Mouse (Mus musculus) limb, embryonic 13.5 days (tissue): Measurements from ENCODE around the gene Gng12. TPM values are rescaled to one million over a fixed set of nuclear protein-coding genes. Genes with fewer than 3 reads are reported as not detected.

Experiments
- ATAC-seq: fragments of 200-750 bp; cut with Nextera tagmentation; 2 replicates; pipeline ENCODE4 v1.8.0; 2017; ENCODE audit warnings: low read depth, moderate number of reproducible peaks, moderate TSS enrichment; ENCODE audit not compliant: low FRiP score
- H3K27ac ChIP-seq: fragments of 300-500 bp; sonication (generic); 2 replicates; pipeline ENCODE4 v1.5.1; 2015; ENCODE audit warnings: inconsistent platforms, mild to moderate bottlenecking, moderate library complexity
- H3K27me3 ChIP-seq: fragments of 300-500 bp; sonication (generic); 2 replicates; pipeline ENCODE4 v1.6.1; 2015; ENCODE audit warnings: mild to moderate bottlenecking, inconsistent platforms
- H3K36me3 ChIP-seq: fragments of 300-500 bp; sonication (generic); 2 replicates; pipeline ENCODE4 v1.6.1; 2015; ENCODE audit warnings: inconsistent platforms, mild to moderate bottlenecking, moderate library complexity
- H3K4me1 ChIP-seq: fragments of 300-500 bp; sonication (generic); 2 replicates; pipeline ENCODE4 v1.6.1; 2015; ENCODE audit warnings: inconsistent platforms
- H3K4me2 ChIP-seq: fragments of 300-500 bp; sonication (generic); replicated peaks from 2 replicates; pipeline ENCODE4 v1.6.1; 2015; ENCODE audit warnings: inconsistent platforms, mild to moderate bottlenecking, moderate library complexity
- H3K4me3 ChIP-seq: fragments of 300-500 bp; sonication (generic); 2 replicates; pipeline ENCODE4 v1.5.1; 2015; ENCODE audit warnings: moderate library complexity, mild to moderate bottlenecking, inconsistent platforms
- H3K9ac ChIP-seq: fragments of 300-500 bp; sonication (generic); 2 replicates; pipeline ENCODE4 v1.6.1; 2015; ENCODE audit warnings: mild to moderate bottlenecking, inconsistent platforms
- H3K9me3 ChIP-seq: fragments of 300-500 bp; sonication (generic); 2 replicates; pipeline ENCODE4 v1.6.1; 2016; ENCODE audit warnings: inconsistent platforms
- WGBS: fragments of 180-500 bp; shearing (Covaris S2); methylation state at CpG from one replicate; pipeline ENCODE4 v1.1.7; 2015; 5-methylcytosine and 5-hydroxymethylcytosine counted together
- polyA plus RNA-seq: library from polyadenylated mRNA; unstranded; fragments of >200 nt; fragmentation: Nextera tagmentation; extraction: Ambion mirVana; gene quantifications from 2 replicates; pipeline ENCODE4 v1.2.1, GENCODE M21; 2015

The Gng12 gene
- polyA plus RNA-seq, 1 experiment from 2014 or later, result 58.5 TPM

DNA sequence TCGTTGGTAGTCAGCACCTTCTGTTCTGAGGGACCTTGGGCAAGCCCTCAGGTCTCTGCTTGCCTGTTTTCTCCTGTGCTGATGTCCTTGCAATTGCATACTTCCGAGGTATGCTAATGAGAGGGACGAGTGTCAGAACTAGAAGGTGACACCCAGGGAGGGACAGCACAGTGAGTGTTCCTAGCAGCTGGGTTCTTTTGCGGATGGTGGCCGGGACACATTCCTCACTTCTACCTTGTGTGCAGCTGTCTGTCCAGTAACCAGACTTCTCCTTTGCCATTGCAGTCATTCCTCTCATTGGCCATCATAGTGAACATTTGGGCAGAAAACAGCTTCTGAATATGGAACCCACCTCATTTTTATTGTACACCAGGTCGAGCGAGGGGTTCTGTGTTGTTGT lies 89.3 kb downstream of the Gng12 start:
- Histone ChIP-seq H3K9ac (no peak overlapping the region), H3K36me3 (no peaks in the 10 kb centered on the region), H3K4me1 (peaks cover 10% of the 10 kb centered on the region), H3K9me3 (no peaks in the 10 kb centered on the region), H3K4me3 (no peak overlapping the region), H3K27ac (no peak overlapping the region), H3K27me3 (no peaks in the 10 kb centered on the region), H3K4me2 (no peak overlapping the region)
- 62% methylated on average over 7 of the region's 7 CpGs for WGBS
- no peak; the same call in 1 of the 2 replicates for ATAC-seq

DNA sequence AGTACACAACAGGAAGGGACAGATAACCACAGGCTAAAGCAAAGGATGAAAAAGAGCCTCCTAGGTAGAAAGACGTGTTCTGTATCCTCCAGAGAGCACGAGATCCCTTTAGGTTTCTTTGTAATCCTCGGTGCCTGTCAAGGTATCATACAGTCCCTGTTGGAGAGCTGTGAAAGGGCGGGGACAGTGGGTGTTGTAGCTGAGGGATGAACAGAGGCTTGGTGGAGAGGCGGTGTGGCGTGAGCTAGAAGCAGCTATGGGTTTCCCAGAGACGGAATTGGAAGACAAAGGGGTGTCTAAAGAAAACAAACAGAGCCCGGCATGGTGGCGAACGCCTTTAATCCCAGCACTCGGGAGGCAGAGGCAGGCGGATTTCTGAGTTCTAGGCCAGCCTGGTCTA lies 89.9 kb downstream of the Gng12 start:
- Histone ChIP-seq H3K4me3 (no peak overlapping the region), H3K4me1 (peaks cover 10% of the 10 kb centered on the region), H3K27me3 (no peaks in the 10 kb centered on the region), H3K9me3 (no peaks in the 10 kb centered on the region), H3K9ac (no peak overlapping the region), H3K4me2 (no peak overlapping the region), H3K36me3 (no peaks in the 10 kb centered on the region), H3K27ac (no peak overlapping the region)
- no peak for ATAC-seq
- WGBS, result 87% methylated on average over 12 of the region's 12 CpGs

DNA sequence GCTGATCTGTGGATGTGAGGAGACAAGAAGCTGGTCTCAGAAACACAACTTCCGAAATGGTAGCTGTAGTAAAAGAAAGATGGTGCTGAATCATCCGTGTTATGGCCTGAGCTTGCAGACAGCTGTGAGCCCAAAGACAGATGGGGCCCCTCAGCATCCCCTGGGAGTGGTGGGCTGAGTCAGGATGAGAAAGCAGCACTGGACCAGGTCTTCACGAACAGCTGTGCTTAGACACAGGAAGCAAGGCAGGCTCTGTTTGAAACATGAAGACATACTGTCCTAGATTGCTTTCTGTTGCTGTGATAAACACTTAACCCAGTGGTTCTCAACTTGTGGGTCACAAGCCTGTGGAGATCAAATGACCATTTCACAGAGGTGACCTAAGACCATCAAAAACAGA lies 91.4 kb downstream of the Gng12 start:
- no peak for ATAC-seq
- Histone ChIP-seq H3K9ac (no peak overlapping the region), H3K4me3 (no peak overlapping the region), H3K4me1 (peaks cover 10% of the 10 kb centered on the region), H3K36me3 (no peaks in the 10 kb centered on the region), H3K4me2 (no peak overlapping the region), H3K9me3 (no peaks in the 10 kb centered on the region), H3K27me3 (no peaks in the 10 kb centered on the region), H3K27ac (no peak overlapping the region)
- WGBS, result 62% methylated on average over 3 of the region's 3 CpGs

DNA sequence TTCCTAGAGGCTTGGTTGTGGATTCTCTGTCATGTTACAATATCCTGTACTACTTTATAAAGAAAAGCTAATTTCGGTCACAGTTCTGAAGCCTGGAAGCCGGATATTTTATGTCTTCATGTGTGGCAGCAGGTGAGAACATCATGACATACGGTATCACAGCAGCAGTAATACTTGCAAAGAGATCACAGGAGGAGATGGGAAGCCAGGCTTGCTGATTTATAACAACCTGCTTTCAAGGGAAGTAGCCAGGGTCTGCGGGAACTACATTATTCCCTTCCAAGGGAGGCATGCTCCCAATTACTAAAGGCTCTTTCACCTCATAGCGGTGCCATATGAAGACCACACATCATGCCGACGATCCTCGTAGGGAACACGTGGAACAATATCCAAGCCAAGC lies 92.2 kb downstream of the Gng12 start:
- H3K4me3 ChIP-seq, result no peak overlapping the region
- WGBS, result 38% methylated on average over 9 of the region's 9 CpGs
- ATAC-seq, result no peak

DNA sequence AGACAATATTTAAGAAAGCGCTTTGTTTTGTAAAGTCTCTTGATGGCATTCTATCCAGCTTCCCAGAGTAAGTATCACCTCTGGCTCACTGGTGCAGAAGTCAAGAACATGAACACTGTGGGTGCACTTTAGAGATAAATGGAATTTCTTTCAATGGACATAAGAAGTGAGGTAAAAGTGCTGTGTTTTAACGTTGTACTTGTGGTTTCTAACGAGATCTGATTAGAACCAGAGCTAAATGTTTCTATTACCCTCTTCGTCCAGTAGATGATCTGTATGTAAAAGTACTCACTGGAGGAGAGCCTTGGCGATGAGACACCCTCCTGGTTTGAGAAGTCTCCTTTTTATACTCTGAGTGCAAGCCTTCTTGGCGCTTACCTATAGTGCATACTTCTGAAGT lies 92.8 kb downstream of the Gng12 start:
- WGBS, result 68% methylated on average over 6 of the region's 6 CpGs
- ATAC-seq, result no peak
- no peak overlapping the region for H3K4me2 ChIP-seq

More for the DNA sequence above, 92.2 kb downstream of the Gng12 start:
- Histone ChIP-seq H3K4me1 (peaks cover 10% of the 10 kb centered on the region), H3K9ac (no peak overlapping the region), H3K27ac (no peak overlapping the region), H3K4me2 (no peak overlapping the region), H3K36me3 (no peaks in the 10 kb centered on the region), H3K27me3 (no peaks in the 10 kb centered on the region), H3K9me3 (no peaks in the 10 kb centered on the region)

DNA sequence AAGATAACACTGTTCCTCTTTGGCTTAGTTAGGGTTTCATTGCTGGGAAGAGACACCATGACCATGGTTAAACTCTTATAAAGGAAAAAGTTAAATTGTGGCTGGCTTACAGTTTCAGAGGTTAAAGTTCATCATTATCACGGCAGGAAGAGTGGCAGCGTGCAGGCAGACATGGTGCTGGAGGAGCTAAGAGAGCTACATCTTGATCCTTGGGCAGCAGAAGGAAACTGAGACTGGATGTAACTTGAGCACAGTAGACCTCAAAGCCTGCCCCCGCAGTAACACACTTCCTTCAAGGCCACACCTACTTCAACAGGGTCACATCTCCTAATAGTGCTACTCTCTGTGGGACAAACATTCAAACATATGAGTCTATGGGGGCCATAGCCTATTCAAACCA lies 93.3 kb downstream of the Gng12 start:
- Histone ChIP-seq H3K4me3 (no peak overlapping the region), H3K4me2 (no peak overlapping the region), H3K9me3 (no peaks in the 10 kb centered on the region), H3K27ac (no peak overlapping the region), H3K27me3 (no peaks in the 10 kb centered on the region), H3K4me1 (peaks cover 10% of the 10 kb centered on the region), H3K9ac (no peak overlapping the region), H3K36me3 (no peaks in the 10 kb centered on the region)
- 49% methylated on average over 3 of the region's 3 CpGs for WGBS
- no peak for ATAC-seq

More for the DNA sequence above, 92.8 kb downstream of the Gng12 start:
- Histone ChIP-seq H3K4me1 (peaks cover 10% of the 10 kb centered on the region), H3K9me3 (no peaks in the 10 kb centered on the region), H3K4me3 (no peak overlapping the region), H3K27me3 (no peaks in the 10 kb centered on the region), H3K27ac (no peak overlapping the region), H3K9ac (no peak overlapping the region), H3K36me3 (no peaks in the 10 kb centered on the region)

DNA sequence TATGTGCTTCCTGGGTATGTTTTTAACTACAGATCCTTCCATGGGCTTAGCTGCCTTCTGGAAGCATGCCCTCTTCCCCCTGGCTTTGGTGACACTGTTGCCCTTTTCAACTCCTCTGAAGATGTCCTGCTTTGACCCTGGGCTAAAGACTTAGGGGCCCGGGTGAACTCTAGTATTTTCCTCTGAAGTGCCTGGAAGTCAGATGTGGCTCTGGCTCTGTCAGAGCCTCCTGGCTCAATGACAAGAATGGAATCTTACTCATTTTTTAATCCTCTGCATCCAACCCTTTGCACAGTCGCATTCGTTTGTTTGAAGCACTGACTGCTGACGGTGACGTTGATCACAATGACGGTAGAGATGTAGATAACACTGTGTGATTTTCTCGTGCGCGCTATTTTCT lies 96.0 kb downstream of the Gng12 start:
- H3K27ac ChIP-seq, result no peak overlapping the region
- ATAC-seq, result no peak

DNA sequence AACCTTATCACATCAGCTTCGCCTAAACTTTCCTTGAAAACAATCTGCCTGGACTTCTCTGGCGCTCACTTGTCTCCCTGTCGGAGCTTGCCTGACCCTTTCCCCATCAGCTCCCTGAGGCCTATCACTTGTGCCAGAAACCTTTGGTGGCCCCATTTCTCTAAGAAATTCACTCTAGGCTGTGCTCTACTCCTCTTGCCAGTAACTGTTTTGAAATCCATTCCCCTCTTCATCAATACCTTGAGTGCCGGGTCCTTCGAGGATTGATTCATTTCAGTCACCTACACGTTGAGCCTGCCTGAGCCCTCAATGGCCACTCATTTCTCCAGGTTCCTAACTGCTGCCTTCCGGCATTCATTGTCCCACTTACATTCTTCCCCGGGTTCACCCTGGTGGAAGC lies 96.6 kb downstream of the Gng12 start:
- no peak overlapping the region for H3K9ac ChIP-seq
- H3K4me1 ChIP-seq, result peaks cover 6% of the 10 kb centered on the region
- no peaks in the 10 kb centered on the region for H3K27me3 ChIP-seq
- no peak for ATAC-seq
- no peak overlapping the region for H3K27ac ChIP-seq
- no peak overlapping the region for H3K4me2 ChIP-seq
- no peak overlapping the region for H3K4me3 ChIP-seq
- H3K9me3 ChIP-seq, result no peaks in the 10 kb centered on the region
- 89% methylated on average over 8 of the region's 8 CpGs for WGBS
- no peaks in the 10 kb centered on the region for H3K36me3 ChIP-seq

More for the DNA sequence above, 96.0 kb downstream of the Gng12 start:
- no peaks in the 10 kb centered on the region for H3K9me3 ChIP-seq
- H3K9ac ChIP-seq, result no peak overlapping the region
- no peaks in the 10 kb centered on the region for H3K36me3 ChIP-seq
- no peak overlapping the region for H3K4me2 ChIP-seq
- 84% methylated on average over 9 of the region's 9 CpGs for WGBS
- H3K27me3 ChIP-seq, result no peaks in the 10 kb centered on the region
- H3K4me1 ChIP-seq, result peaks cover 10% of the 10 kb centered on the region
- no peak overlapping the region for H3K4me3 ChIP-seq

DNA sequence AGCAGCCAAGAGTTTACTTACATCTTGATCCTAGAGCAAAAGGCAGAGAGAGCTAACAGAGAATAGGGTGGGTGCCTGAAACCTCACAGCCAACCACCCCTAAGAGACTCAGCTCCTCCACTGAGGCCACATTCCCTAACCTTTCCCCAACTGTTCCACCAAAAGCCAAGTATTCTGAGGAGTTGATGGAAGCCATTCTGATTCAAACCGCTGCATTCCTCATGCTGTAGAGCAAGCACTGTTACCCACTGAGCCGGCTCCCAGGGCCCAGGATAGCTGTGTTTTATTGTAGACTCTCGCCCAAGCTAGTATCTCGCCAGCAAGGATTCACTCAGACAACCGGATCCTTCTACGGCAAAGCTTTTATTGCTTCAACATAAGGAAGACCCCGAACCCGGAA lies 98.8 kb downstream of the Gng12 start:
- 93% methylated on average over 8 of the region's 8 CpGs for WGBS
- Histone ChIP-seq H3K4me3 (no peak overlapping the region), H3K9ac (no peak overlapping the region), H3K27me3 (no peaks in the 10 kb centered on the region), H3K36me3 (no peaks in the 10 kb centered on the region), H3K9me3 (no peaks in the 10 kb centered on the region), H3K27ac (no peak overlapping the region), H3K4me1 (no peaks in the 10 kb centered on the region), H3K4me2 (no peak overlapping the region)
- no peak for ATAC-seq

DNA sequence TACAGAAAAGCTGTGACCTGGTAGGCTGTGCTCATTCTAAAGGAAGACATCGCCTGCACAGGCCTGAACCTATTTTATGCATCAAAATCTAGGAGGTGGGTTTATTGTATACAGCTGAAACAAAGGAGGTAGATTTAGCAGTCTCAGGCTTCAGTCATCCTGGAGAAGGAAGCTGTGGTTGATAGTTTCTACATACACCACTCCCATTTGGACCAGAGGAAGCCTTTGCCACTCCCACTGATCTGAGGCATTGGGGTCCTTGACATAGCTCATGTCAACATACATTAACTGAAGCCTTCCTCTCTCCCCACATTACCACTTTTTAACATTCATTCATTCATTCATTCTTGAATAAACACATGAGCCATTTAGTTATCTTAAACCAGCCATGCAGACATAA lies 99.6 kb downstream of the Gng12 start:
- no peak overlapping the region for H3K4me3 ChIP-seq
- no peak overlapping the region for H3K9ac ChIP-seq
- H3K27me3 ChIP-seq, result no peaks in the 10 kb centered on the region
- no peak overlapping the region for H3K4me2 ChIP-seq
- H3K27ac ChIP-seq, result no peak overlapping the region
- H3K4me1 ChIP-seq, result no peaks in the 10 kb centered on the region
- WGBS, result 97% methylated on average over 1 of the region's 1 CpGs
- no peaks in the 10 kb centered on the region for H3K9me3 ChIP-seq
- no peaks in the 10 kb centered on the region for H3K36me3 ChIP-seq
- no peak for ATAC-seq

DNA sequence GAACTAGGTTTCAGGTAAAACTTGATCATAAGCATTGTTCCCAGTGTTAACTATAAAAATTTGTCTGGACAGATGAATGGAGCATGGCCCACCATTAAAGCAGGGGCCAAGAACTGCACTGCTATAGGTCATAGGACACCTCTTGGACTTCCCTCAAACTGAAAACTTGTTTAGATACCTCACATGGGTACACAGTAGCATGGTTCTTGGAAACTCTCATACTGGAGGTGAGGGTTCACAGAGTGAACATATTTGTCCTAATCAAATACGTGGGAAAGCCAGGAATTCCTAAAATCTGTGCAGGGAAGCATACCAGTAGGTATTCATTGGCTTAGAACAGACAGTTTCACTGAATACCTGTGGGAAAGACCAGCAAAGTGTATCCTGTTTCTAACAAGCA lies 100.1 kb downstream of the Gng12 start:
- Histone ChIP-seq H3K27me3 (no peaks in the 10 kb centered on the region), H3K27ac (no peak overlapping the region), H3K4me2 (no peak overlapping the region), H3K36me3 (no peaks in the 10 kb centered on the region), H3K4me3 (no peak overlapping the region), H3K9ac (no peak overlapping the region), H3K4me1 (no peaks in the 10 kb centered on the region), H3K9me3 (no peaks in the 10 kb centered on the region)
- ATAC-seq, result no peak
- 88% methylated on average over 1 of the region's 1 CpGs for WGBS

DNA sequence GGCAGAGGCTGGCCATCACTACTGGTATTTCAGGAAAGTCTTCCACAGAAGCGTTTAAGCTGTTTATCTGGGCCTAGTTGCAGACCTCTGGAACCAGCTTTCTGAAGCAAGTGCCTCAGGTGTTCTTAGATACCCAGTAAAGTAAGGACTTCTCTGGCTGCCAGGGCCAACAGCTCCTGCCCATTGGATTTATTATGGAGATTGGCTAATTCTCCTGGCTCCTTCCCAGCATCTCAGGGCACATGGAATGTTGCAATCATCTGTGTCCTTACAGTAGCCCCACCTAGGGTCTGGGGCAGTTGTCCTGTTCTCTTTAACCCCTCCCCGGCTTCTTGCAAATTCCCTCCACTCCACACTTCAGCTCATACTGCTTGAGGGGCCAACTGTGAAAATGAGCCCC lies 102.4 kb downstream of the Gng12 start:
- Histone ChIP-seq H3K36me3 (no peaks in the 10 kb centered on the region), H3K9ac (no peak overlapping the region), H3K9me3 (no peaks in the 10 kb centered on the region), H3K4me3 (no peak overlapping the region), H3K27me3 (no peaks in the 10 kb centered on the region), H3K4me1 (no peaks in the 10 kb centered on the region), H3K27ac (no peak overlapping the region), H3K4me2 (no peak overlapping the region)
- 89% methylated on average over 2 of the region's 2 CpGs for WGBS
- no peak for ATAC-seq

DNA sequence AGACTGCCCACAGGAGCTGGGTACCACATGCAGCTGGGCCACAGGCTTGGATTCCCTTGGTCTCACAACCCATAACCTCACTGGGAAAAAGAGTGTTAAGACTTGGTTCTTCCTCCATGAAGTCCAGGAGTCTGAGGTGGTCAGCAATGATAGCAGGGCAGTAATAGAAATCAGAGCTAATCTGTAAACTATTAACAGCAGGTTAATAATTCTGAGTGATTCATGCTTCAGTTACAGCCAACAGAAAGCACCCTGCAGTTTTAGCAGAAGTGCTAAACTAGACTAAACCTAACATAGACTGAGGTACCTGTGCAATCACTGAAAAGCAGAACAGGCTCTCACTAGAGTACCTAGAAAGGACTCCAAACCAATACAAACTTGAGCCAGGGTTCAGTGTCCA lies 103.6 kb downstream of the Gng12 start:
- Histone ChIP-seq H3K27ac (no peak overlapping the region), H3K9ac (no peak overlapping the region), H3K27me3 (no peaks in the 10 kb centered on the region), H3K9me3 (no peaks in the 10 kb centered on the region), H3K36me3 (no peaks in the 10 kb centered on the region), H3K4me2 (no peak overlapping the region), H3K4me3 (no peak overlapping the region), H3K4me1 (no peaks in the 10 kb centered on the region)
- no peak for ATAC-seq
